Mouse (Mus musculus) thymus, postnatal 0 days (tissue): Measurements from ENCODE around the gene Usp21. TPM values are rescaled to one million over a fixed set of nuclear protein-coding genes. Genes with fewer than 3 reads are reported as not detected.
"Not testable (repeated sequence)": the region's sequence is repeated elsewhere in the genome, so short reads cannot be mapped to it uniquely, and the experiment has no call there.

ENCODE experiments used
- DNase-seq: peaks from one replicate; pipeline ENCODE4 v3.0.0-alpha.2; 2015; ENCODE audit warnings: low spot score
- polyA plus RNA-seq: library from polyadenylated mRNA; unstranded; fragments of >200 nt; fragmentation: Nextera tagmentation; extraction: Ambion mirVana; gene quantifications from 2 replicates; pipeline ENCODE4 v1.2.1, GENCODE M21; 2015

The Usp21 gene
- 39.5 and 42.7 TPM in 2 replicates for polyA plus RNA-seq

- DNase-seq = peak; percentile 93
These were observed at the start of gene Usp21 for GRCm38 (mm10) chr1:171287136-171288081. TSS of gene Usp21 (minus strand) at chr1:171287991.

DNA sequence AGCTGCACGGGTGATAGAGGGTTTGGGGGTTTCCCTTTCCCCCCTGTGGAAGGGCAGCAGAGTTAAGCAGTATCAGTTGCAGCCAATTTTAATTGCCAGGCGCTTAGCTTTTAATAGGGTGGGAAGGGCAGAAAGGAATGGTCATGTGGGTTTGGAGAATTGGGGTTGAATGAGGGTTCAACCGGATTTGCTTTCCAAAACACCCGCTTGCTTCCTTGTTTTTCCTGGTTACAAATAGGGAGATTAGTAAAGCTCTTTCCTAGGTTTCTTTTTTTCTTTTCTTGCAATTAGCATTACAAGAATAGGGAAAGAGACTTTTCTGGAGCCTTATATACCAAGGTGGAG is 42.4 kb upstream of the Usp21 start:
- no peak for DNase-seq

GRCm38 (mm10) chr1:171329433-171330215 is 41.8 kb upstream of the Usp21 start:
- peak; percentile 35 for DNase-seq

DNA sequence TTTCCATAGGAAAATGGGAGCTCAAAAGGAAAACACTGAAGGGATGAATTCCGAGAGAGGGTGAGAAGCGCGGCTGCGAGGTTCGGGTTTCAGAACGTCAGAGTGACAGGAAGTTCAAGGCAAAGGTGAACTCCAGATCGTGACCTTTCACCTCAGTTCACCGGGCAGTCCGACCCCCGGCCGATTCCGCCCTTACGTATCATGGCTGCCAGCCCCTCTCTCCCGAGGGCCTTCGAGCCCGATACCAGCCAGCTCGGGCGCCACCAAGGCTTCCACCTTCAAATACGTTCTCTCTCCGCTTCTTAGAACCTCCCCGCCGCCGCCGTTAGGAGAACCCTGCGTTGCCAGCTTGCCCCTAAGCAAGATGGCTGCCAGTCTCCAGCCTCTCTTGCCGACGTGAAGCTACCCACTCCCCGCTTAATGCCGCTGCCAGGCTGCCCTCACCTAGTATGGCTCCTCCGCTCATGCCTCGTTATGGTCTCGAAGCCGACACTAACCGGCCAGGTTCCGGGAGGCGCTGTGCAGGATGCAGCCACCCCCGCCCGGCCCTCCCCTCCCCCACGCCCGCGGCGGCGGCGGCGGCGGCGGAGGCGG is 41.1 kb upstream of the Usp21 start, which contains the start of gene Dedd:
Gene Dedd, plus strand, starts transcription at position 307 of the 594 bp plus-strand sequence.
- peak; percentile 94 for DNase-seq

DNA sequence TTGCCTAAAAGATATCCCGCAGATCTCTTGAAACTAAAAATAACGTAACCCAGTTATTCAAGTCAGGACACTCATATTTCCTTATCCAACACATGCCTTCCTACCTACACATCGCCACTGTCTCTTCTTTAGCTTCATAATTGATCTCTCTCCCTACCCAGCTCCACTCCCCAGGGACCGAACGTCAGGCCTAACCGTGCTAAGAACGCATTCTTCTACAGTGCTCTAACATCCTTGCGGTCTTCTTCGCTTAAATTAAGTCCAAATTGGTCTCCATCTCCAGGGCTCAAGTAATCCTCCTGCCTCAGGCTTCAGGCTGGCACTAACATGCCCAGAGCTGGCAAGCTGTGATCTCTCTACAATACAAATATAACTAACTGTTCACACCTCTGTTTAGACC is 40.5 kb upstream of the Usp21 start:
- DNase-seq = no peak

- DNase-seq = not testable (repeated sequence)
These were observed 38.8 kb upstream of the Usp21 start for GRCm38 (mm10) chr1:171326588-171326987.

GRCm38 (mm10) chr1:171325571-171325970 is 37.8 kb upstream of the Usp21 start:
- DNase-seq = no peak

DNA sequence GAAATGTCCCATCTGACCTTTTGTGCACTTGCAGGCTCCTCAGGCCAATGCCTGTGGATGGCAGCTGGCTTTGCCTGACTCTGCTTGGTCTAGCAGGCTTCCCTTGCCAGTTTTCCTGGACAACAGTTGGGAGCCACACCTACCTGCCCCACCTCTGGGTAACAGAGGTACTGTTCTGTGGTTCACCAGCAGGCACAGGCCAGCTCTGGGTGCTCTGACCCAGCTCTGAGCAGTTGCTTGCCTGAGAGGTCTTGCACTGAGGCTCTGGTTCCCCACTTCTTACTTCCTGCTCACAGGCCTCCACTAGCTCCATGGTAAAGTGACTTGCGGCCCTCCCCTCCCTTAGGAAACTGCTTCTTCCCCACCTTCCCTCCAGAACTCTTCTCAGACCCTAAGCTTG is 34.2 kb upstream of the Usp21 start:
- no peak for DNase-seq

GRCm38 (mm10) chr1:171321415-171321814 is 33.6 kb upstream of the Usp21 start:
- peak; percentile 35 for DNase-seq

- DNase-seq = no peak
These were observed 32.4 kb upstream of the Usp21 start for GRCm38 (mm10) chr1:171320151-171320550.

- DNase-seq = no peak
These were observed 32.0 kb upstream of the Usp21 start for GRCm38 (mm10) chr1:171319748-171320147.

GRCm38 (mm10) chr1:171309321-171309720 is 21.5 kb upstream of the Usp21 start:
- no peak for DNase-seq

GRCm38 (mm10) chr1:171306157-171306556 is 18.4 kb upstream of the Usp21 start:
- not testable (repeated sequence) for DNase-seq

DNA sequence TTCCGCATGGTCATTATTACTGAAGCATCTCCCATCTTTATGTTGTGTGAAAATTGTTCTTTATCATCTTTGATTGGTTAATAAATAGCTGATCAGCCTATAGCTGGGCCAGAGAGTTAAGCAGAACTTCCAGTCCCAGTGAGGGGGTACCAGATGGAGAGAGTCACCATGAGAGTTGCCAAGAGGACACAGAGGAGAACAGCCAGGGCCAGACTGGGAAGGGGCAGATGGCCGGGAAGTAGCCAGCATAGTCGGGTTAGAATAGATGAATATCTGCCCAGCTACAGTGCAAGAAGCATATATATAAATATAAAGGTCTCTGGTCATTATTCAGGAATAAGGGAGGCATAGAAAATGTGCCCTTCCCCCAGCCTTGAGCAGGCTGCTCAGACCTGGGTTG is 10.4 kb upstream of the Usp21 start:
- no peak for DNase-seq

- DNase-seq = no peak
These were observed 7.2 kb upstream of the Usp21 start for GRCm38 (mm10) chr1:171295063-171295402.

GRCm38 (mm10) chr1:171294298-171295062 is 6.7 kb upstream of the Usp21 start, which contains the start of gene Ufc1:
TSS of gene Ufc1 (minus strand) at chr1:171295024.
- DNase-seq = peak; percentile 88

GRCm38 (mm10) chr1:171293906-171294297 is 6.1 kb upstream of the Usp21 start:
- DNase-seq = peak; percentile 16

GRCm38 (mm10) chr1:171293351-171293750 is 5.6 kb upstream of the Usp21 start:
- no peak for DNase-seq

- DNase-seq = no peak
These were observed 537 bp upstream of the Usp21 start for GRCm38 (mm10) chr1:171288328-171288727.

DNA sequence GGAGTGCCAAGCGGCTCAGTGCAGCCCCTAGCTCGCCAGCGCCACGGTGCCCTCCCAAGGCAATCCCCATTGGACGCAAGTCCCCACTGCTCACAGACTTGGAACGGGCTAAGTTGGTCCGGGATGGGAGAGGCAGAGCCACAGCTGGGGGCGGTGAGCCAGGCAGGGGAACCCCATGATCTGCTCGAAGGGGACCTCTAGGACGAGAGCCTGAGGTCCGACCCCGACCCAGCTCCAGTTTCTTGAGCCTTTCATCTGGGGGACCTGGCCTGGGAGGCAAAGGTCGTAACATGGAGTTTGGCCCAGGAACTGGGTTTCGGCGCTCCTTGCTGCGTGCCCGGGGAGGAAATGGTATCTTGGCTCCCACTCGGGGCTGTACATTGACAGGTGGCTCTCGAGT is 1.3 kb downstream of the Usp21 start:
- DNase-seq = no peak
